Mouse (Mus musculus): ENCODE data around the gene Gcnt2.

- TF ChIP-seq CTCF (IDR thresholded peaks at IDR 0.05; ENCODE audit: extremely low read depth, insufficient read depth, insufficient read length, insufficient replicate concordance) (no peak), POLR2A (IDR thresholded peaks at IDR 0.05; ENCODE audit: low read depth, low read length) (no peak)
These were observed 96.2 kb downstream of the Gcnt2 start for GRCm38 (mm10) chr13:40955773-40956172.

Measured in spleen, adult 2 months (tissue).